Mouse (Mus musculus): ENCODE measurements around the gene Alk.
A peak's percentile ranks its signal among the peaks of the same experiment; 100 is the strongest.

The Alk gene

GRCm38 (mm10) chr17:71872976-71873375 lies 731.5 kb downstream of the Alk start:
- DNase-seq (ENCODE audit: low spot score), result peak; percentile 64

- no peak for DNase-seq (ENCODE audit: low spot score)
Observed at GRCm38 (mm10) chr17:71871981-71872380, 732.4 kb downstream of the Alk start.

GRCm38 (mm10) chr17:71870641-71871040 lies 733.8 kb downstream of the Alk start:
- no peak for DNase-seq (ENCODE audit: low spot score)

GRCm38 (mm10) chr17:71870232-71870621 lies 734.2 kb downstream of the Alk start:
- no peak for DNase-seq (ENCODE audit: low spot score)

- DNase-seq (ENCODE audit: low spot score), result peak; percentile 50
Observed at GRCm38 (mm10) chr17:71869372-71870231, 734.8 kb downstream of the Alk start.

GRCm38 (mm10) chr17:71868828-71869227 lies 735.6 kb downstream of the Alk start:
- DNase-seq (ENCODE audit: low spot score), result no peak

- no peak for DNase-seq (ENCODE audit: low spot score)
Observed at GRCm38 (mm10) chr17:71867892-71868291, 736.5 kb downstream of the Alk start.

GRCm38 (mm10) chr17:71865437-71865836 lies 739.0 kb downstream of the Alk start:
- no peak for DNase-seq (ENCODE audit: low spot score)

- DNase-seq (ENCODE audit: low spot score), result no peak
Observed at GRCm38 (mm10) chr17:71864039-71864438, 740.4 kb downstream of the Alk start.

- DNase-seq (ENCODE audit: low spot score), result no peak
Observed at GRCm38 (mm10) chr17:71862895-71863294, 741.5 kb downstream of the Alk start.

GRCm38 (mm10) chr17:71862184-71862583 lies 742.2 kb downstream of the Alk start:
- DNase-seq (ENCODE audit: low spot score), result no peak

- no peak for DNase-seq (ENCODE audit: low spot score)
Observed at GRCm38 (mm10) chr17:71831960-71832359, 772.5 kb downstream of the Alk start.

GRCm38 (mm10) chr17:71828647-71829414 lies 775.6 kb downstream of the Alk start:
- no peak for DNase-seq (ENCODE audit: low spot score)

- no peak for DNase-seq (ENCODE audit: low spot score)
Observed at GRCm38 (mm10) chr17:71827627-71828026, 776.8 kb downstream of the Alk start.

GRCm38 (mm10) chr17:71826603-71827002 lies 777.8 kb downstream of the Alk start:
- DNase-seq (ENCODE audit: low spot score), result no peak

GRCm38 (mm10) chr17:71823622-71824306 lies 780.7 kb downstream of the Alk start:
- no peak for DNase-seq (ENCODE audit: low spot score)

Data from testis, postnatal 10 days (tissue).